Comparison of ENCODE assay signal across 8 mouse cellular contexts in the genomic region with DNA sequence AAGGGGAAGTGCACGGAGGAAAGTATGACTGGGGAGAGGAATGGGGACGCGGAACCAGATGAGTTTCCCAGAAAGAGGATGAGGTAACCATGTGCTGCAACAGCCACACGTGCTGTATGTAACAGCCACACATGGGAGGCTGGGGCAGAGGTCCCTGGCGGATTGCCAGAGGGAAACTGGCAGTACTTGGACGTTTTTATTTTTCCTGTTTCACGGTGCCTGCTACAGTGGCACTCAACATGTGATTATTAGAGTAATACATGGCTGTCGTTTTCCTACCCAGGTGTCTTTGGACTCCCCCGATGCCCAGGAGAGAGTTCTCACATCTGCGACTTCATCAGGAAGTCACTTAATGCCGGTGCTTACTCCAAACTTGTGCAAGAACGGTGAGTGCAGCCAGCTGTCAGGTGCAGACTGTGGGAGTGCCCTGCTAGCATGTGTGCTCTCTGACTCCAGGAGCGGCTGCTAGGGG. TPM values are rescaled to one million over a fixed set of nuclear protein-coding genes. Genes with fewer than 3 reads are reported as not detected.
DNase-seq lines count a peak whose midpoint lies in the region; ATAC-seq lines count a peak whose summit lies in the region.

No protein-coding gene starts in this region.

- ATAC-seq in embryonic facial prominence, embryonic 14.5 days (ENCODE audit: low read depth), result 0 out of 2 replicates have a peak, but pooled peaks have one; percentile 33
- ATAC-seq in megakaryocyte progenitor cell, adult 5-6 weeks (replicated peaks; ENCODE audit: poor library complexity), result peak; percentile 98

- no peaks in the 10 kb centered on the region for H3K9me3 ChIP-seq in embryonic facial prominence, embryonic 14.5 days (ENCODE audit: control insufficient read depth, low read length)
- H3K9me3 ChIP-seq in embryonic facial prominence, embryonic 10.5 days, result no peaks in the 10 kb centered on the region

- H3K27me3 ChIP-seq in embryonic facial prominence, embryonic 14.5 days (replicated peaks; ENCODE audit: control insufficient read depth, insufficient read depth, low read length), result no peaks in the 10 kb centered on the region
- no peaks in the 10 kb centered on the region for H3K27me3 ChIP-seq in embryonic facial prominence, embryonic 10.5 days (replicated peaks; ENCODE audit: low read depth, poor library complexity, severe bottlenecking)

- DNase-seq in embryonic facial prominence, embryonic 14.5 days (ENCODE audit: low spot score), result peak; percentile 21
- DNase-seq in embryonic facial prominence, embryonic 10.5 days (ENCODE audit: low spot score), result no peak
- peak; percentile 62 for DNase-seq in MN1 (ENCODE audit: low spot score)
- peak; percentile 34 for DNase-seq in induced T-regulatory cell, adult 2 months (ENCODE audit: low read depth)
- DNase-seq in frontal cortex, postnatal 25 days (ENCODE audit: low spot score in 2 of 2), result no peak
- no peak for DNase-seq in cerebellum, adult 18-20 months
- DNase-seq in urinary bladder, postnatal 14 days (ENCODE audit: low spot score), result no peak

- H3K4me2 ChIP-seq in embryonic facial prominence, embryonic 14.5 days (ENCODE audit: low read depth, low read length), result no peak overlapping the region

- H3K4me3 ChIP-seq in embryonic facial prominence, embryonic 14.5 days (ENCODE audit: low read depth, low read length), result no peak overlapping the region
- H3K4me3 ChIP-seq in embryonic facial prominence, embryonic 10.5 days, result no peak overlapping the region

- H3K36me3 ChIP-seq in embryonic facial prominence, embryonic 14.5 days (ENCODE audit: control insufficient read depth, insufficient read depth, low read length), result peaks cover 79% of the 10 kb centered on the region
- H3K36me3 ChIP-seq in embryonic facial prominence, embryonic 10.5 days (replicated peaks), result peaks cover 90% of the 10 kb centered on the region

- H3K9ac ChIP-seq in embryonic facial prominence, embryonic 14.5 days (ENCODE audit: low read depth, low read length), result no peak overlapping the region

- no peak overlapping the region for H3K27ac ChIP-seq in embryonic facial prominence, embryonic 14.5 days (replicated peaks; ENCODE audit: low read depth, low read length)
- H3K27ac ChIP-seq in embryonic facial prominence, embryonic 10.5 days (replicated peaks), result no peak overlapping the region

- WGBS in embryonic facial prominence, embryonic 14.5 days, result 66% methylated on average over 13 of the region's 13 CpGs
- WGBS in embryonic facial prominence, embryonic 10.5 days, result 88% methylated on average over 13 of the region's 13 CpGs

- H3K4me1 ChIP-seq in embryonic facial prominence, embryonic 14.5 days (ENCODE audit: control insufficient read depth, insufficient read depth, low read length), result no peaks in the 10 kb centered on the region
- no peaks in the 10 kb centered on the region for H3K4me1 ChIP-seq in embryonic facial prominence, embryonic 10.5 days

RNA-seq across cellular contexts. Expression of gene Ppt1, which starts 12.1 kb away (rescaled TPM):
- 61.3 and 67.2 TPM in 2 replicates for polyA plus RNA-seq in embryonic facial prominence, embryonic 14.5 days (2014; fragmentation: Nextera tagmentation; extraction: Ambion mirVana)
- polyA plus RNA-seq in embryonic facial prominence, embryonic 10.5 days (2016; fragmentation: Nextera tagmentation; extraction: Ambion mirVana), result 50.6 and 53.4 TPM in 2 replicates
- 120 and 123 TPM in 2 replicates for total RNA-seq in megakaryocyte progenitor cell, adult 5-6 weeks (2015)
- total RNA-seq in megakaryocyte progenitor cell, adult 5-6 weeks (2017), result 71.5 and 79.3 TPM in 2 replicates

RNA-seq across cellular contexts. Expression of gene Cap1, which starts 37.7 kb away (rescaled TPM):
- 70.2 and 74.6 TPM in 2 replicates for polyA plus RNA-seq in embryonic facial prominence, embryonic 14.5 days (2014; fragmentation: Nextera tagmentation; extraction: Ambion mirVana)
- polyA plus RNA-seq in embryonic facial prominence, embryonic 10.5 days (2016; fragmentation: Nextera tagmentation; extraction: Ambion mirVana), result 72.6 and 73.9 TPM in 2 replicates
- 125 and 140 TPM in 2 replicates for total RNA-seq in megakaryocyte progenitor cell, adult 5-6 weeks (2015)
- total RNA-seq in megakaryocyte progenitor cell, adult 5-6 weeks (2017), result 169 and 175 TPM in 2 replicates

Comparison
In these comparisons a context has a peak if more than half of its experiments do, and no peak if none do; other contexts are left out.
1. DNase-seq: peak in embryonic facial prominence, embryonic 14.5 days (single experiment), MN1 (single experiment) and induced T-regulatory cell, adult 2 months (single experiment); none in embryonic facial prominence, embryonic 10.5 days (single experiment), frontal cortex, postnatal 25 days (0 of 2), cerebellum, adult 18-20 months (0 of 2) and urinary bladder, postnatal 14 days (single experiment).